Mouse (Mus musculus) induced T-regulatory cell, adult 2 months (primary cell): Measurements from ENCODE around the gene Pigu.

Source experiments
- DNase-seq: peaks from one replicate; pipeline ENCODE4 v3.0.0-alpha.2; 2012; ENCODE audit warnings: low read depth

The Pigu gene

DNA sequence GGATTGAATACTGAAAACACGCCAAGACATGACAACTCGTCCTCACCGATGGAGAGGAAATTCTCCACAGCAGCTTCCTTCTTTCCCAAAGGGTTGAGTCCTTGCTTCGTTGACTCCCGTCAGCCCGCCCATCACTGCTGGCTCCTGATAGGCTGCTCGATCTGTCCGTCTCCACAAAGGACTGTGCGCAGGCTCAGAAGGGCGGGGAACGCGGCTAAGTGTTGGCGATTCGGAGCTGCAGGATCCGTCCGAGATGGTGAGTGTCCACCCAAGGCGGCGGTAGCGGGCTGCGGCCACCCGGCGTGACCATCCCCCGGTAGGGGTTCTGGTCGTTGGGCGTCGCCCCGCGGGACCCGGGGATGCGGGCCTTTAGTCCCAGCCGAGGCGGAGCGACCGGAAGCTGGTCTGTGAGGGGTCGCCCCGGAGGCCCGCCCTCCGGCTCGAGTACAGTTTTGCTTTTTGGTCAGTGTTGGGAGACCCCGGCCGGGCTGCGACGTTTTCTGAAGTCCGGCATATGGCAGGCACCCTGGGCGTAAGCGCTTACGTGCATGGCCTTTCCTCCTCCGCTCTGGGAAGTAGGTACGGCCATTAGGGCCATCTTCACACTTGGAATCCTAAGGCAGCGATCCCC is 120.8 kb downstream of the Pigu start, which contains the start of gene Dynlrb1:
Gene Dynlrb1 (plus strand): TSS at position 172 of the 631 bp plus-strand sequence.
- peak; percentile 98 for DNase-seq

GRCm38 (mm10) chr2:155235746-155236361 is 121.4 kb downstream of the Pigu start:
- peak; percentile 50 for DNase-seq
